Mouse (Mus musculus): ENCODE measurements around the gene Olfr465-ps1.

GRCm38 (mm10) chr13:65137789-65138188 lies at the start of gene Olfr465-ps1:
- TF ChIP-seq CTCF (IDR thresholded peaks at IDR 0.05; ENCODE audit: low read depth) (no peak), EP300 (IDR thresholded peaks at IDR 0.05; ENCODE audit: low read depth) (no peak)
